Mouse (Mus musculus) gastrocnemius, adult 2 months (tissue): ENCODE measurements around the gene Lgr5. TPM values are rescaled to one million over a fixed set of nuclear protein-coding genes. Genes with fewer than 3 reads are reported as not detected.

ENCODE experiments used
- DNase-seq: peaks from one replicate; pipeline ENCODE4 v3.0.0; 2022
- H3K27ac ChIP-seq: fragments of 200-600 bp; 2 replicates; pipeline ENCODE4 v1.8.1; 2022; ENCODE audit warnings: mild to moderate bottlenecking
- H3K4me3 ChIP-seq: fragments of 200-600 bp; 2 replicates; pipeline ENCODE4 v1.8.1; 2022; ENCODE audit warnings: mild to moderate bottlenecking, moderate library complexity
- CTCF ChIP-seq: fragments of 200-600 bp; IDR thresholded peaks from 2 replicates; pipeline ENCODE4 v1.8.1; 2022; ENCODE audit warnings: antibody characterized with exemption, mild to moderate bottlenecking, moderate library complexity
- intact Hi-C: fragments of 180-260 bp; cut with DNase I; formaldehyde crosslinking; loops from one replicate; pipeline ENCODE4 v1.15.1; 2025
- total RNA-seq, 2 experiments: library from RNA; stranded (reverse); gene quantifications; 2 replicates each; pipeline ENCODE4 v1.2.3; 2021

Gene Lgr5
- total RNA-seq, 2 experiments from 2014 or later: not detected

DNA sequence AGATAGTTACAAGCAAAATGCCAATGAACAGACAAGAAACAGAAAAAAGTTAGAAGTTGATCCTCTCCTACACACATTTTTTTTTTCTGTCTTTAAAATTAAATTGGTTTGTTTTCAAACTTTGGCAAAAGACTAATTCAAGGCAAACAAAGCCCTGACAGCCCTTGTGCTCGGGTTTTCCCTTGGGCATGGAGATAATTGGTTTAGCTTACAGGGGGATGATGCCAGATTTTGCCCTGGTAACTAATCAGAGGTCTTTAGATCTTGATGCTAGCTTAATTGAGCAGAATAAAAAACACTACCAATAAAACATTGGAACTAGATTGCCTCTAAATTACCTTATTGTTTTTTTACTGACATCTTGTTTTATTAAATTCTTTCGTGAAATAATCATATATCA is 162.2 kb downstream of the Lgr5 start:
- intact Hi-C loops: no loop called here
- no peak for TF ChIP-seq CTCF

DNA sequence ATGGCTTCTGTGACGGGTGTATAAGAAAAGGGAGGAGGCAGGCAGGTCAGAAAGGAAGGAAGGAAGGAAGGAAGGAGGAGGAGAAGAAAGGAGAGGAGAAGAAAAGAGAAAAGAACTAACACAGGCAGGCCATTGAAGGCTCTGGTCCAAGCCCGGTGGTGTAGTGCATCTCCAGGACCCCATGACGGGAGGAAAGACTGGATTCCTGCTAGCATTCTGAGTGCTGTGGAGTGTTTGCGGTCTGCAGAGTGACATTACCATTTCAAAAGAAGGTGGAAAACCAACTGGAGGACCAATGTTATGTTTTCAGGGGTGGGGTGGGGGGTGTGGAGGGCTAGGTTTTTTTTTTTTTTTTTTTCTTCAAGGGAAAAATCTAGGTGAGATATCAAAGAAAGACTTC is 165.6 kb downstream of the Lgr5 start:
- intact Hi-C loops: no loop called here
- TF ChIP-seq CTCF: no peak
- Histone ChIP-seq H3K27ac (no peak overlapping the region), H3K4me3 (no peak overlapping the region)
- no peak for DNase-seq

More for the DNA sequence above, 162.2 kb downstream of the Lgr5 start:
- Histone ChIP-seq H3K4me3 (no peak overlapping the region), H3K27ac (no peak overlapping the region)
- no peak for DNase-seq

DNA sequence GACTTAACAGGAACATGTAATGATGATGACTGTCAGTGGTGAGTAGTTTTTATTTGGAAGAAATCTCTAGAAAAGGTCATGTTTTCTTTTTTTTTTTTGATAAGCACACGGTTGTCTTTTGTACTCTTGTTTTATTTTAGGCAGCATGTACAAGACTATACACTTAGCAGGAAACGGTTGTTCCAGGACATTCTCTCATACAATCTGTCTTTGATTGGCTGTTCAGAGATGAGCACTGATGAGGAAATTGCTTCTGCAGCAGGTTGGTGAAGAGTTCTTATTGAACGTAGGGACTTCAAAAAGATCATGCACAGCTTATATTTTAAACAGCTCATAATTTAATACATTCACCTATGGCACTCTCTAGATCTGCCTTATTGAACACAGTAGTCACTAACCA is 173.5 kb downstream of the Lgr5 start:
- DNase-seq: no peak
- TF ChIP-seq CTCF: no peak
- intact Hi-C loops: no loop called here
- no peak overlapping the region for H3K4me3 ChIP-seq
- no peak overlapping the region for H3K27ac ChIP-seq

DNA sequence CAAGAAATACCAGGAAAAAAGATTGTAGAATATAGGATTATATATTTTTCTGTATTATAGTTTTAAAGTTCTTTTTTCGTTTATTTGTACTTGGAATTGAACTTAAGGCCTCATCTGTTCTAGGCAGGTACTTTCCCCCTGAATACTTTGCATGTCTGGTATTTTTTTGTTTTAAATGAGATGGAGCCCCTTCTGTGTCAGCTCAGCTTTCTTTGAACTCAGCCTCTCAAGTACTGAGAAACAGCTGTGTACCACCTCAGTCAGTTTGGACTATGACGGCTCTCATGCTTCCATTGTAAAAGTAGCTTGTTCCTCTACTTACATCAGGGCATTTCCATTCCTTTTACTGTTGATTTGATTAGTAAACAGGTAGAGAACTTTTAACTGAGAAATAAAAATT is 174.1 kb downstream of the Lgr5 start:
- Histone ChIP-seq H3K4me3 (no peak overlapping the region), H3K27ac (no peak overlapping the region)
- intact Hi-C loops: no loop called here
- no peak for DNase-seq
- no peak for TF ChIP-seq CTCF

DNA sequence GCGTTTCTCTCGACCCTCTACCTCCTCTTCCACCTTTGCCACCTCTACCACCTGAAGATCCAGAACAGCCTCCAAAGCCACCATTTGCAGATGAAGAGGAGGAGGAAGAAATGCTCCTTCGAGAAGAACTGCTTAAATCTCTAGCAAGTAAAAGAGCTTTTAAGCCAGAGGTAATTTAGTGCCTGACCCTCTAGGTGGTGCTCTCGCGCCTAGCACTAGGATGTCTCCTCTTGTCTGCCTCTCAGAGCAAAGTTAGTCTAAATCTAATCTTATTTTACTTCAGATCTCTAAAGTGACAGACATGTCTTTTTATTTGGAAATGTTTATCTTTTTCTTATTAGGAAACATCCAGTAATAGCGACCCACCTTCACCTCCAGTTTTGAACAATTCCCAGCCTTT is 181.2 kb downstream of the Lgr5 start:
- Histone ChIP-seq H3K27ac (no peak overlapping the region), H3K4me3 (no peak overlapping the region)
- intact Hi-C loops: loop anchor here (5.0 kb wide), 2 partner anchors 189 to 211 kb away; no protein-coding TSS in a partner anchor
- DNase-seq: peak; percentile 48
- TF ChIP-seq CTCF: peak; percentile 79

Other genes with a start within 250 kb of the Lgr5 start
- 10 to 100 TPM; 11.6 to 17.4 TPM for gene Tmem19, start 225.3 kb downstream of the Lgr5 start, total RNA-seq
- gene Thap2, start 203.3 kb downstream of the Lgr5 start, total RNA-seq: 10 to 100 TPM in 1 of 2 experiments, 1 to 10 TPM in 1; 5.3 to 11.1 TPM
- gene Zfc3h1, start 202.8 kb downstream of the Lgr5 start, total RNA-seq: 10 to 100 TPM; 13.0 to 14.5 TPM
- not detected for gene A930009A15Rik, start 17.8 kb downstream of the Lgr5 start, total RNA-seq
- gene Tspan8, start 229.1 kb upstream of the Lgr5 start, total RNA-seq: 100 to 1,000 TPM in 1 of 2 experiments, 10 to 100 TPM in 1; 73.0 to 109 TPM